Mouse (Mus musculus) central nervous system, embryonic 14 days (tissue): ENCODE data around the gene Cyp2j12. TPM values are rescaled to one million over a fixed set of nuclear protein-coding genes. Genes with fewer than 3 reads are reported as not detected.

Experiments used
- polyA plus RNA-seq: library from polyadenylated mRNA; depleted of rRNA; stranded (reverse); fragments of >200 nt; gene quantifications from 2 replicates; pipeline ENCODE4 v1.2.3, GENCODE M21; 2012; rRNA removed

The Cyp2j12 gene
- polyA plus RNA-seq: not detected in 2 replicates

GRCm38 (mm10) chr4:96140732-96141467 is at the start of gene Cyp2j12:
Gene Cyp2j12, minus strand, starts transcription at chr4:96141152.

GRCm38 (mm10) chr4:96077261-96078125 is 63.5 kb downstream of the Cyp2j12 start, which contains the start of gene Cyp2j13:
Gene Cyp2j13, minus strand, starts transcription at chr4:96077546.

Other genes with a start within 250 kb of the Cyp2j12 start
- gene Hook1, start 173.9 kb downstream of the Cyp2j12 start, polyA plus RNA-seq: 57.4 and 63.7 TPM in 2 replicates
- 0.02 TPM in 1 of 2 replicates, not detected in the other for gene Cyp2j13, start 63.6 kb downstream of the Cyp2j12 start, polyA plus RNA-seq
- not detected in 2 replicates for gene Cyp2j7, start 95.5 kb upstream of the Cyp2j12 start, polyA plus RNA-seq
- not detected in 2 replicates for gene Cyp2j11, start 207.5 kb upstream of the Cyp2j12 start, polyA plus RNA-seq